Mouse (Mus musculus): ENCODE measurements around the gene Gm20605. TPM values are rescaled to one million over a fixed set of nuclear protein-coding genes. Genes with fewer than 3 reads are reported as not detected.

Gene Gm20605
- total and polyA plus RNA-seq, 3 experiments, result 1.1 to 9.0 (median 1.1) TPM

DNA sequence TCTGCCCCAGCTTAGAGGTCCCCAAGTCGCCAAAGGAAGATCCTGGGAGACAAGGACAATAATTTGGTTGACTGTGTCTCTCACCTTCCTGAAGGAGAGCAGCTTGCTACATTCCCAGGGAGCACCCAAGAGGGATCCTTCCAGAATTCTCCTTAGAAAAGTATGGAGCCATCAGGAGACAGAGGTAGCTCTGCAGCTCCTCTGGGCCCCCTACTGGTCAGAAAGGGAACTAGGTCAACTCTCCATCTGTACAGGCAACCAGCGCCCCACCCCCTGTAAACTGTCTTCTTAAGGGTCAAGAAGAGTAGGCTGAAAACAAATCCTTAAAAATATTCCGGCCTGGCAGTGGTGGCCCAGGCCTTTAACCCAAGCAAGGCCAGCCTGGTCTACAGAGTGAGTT is 23.5 kb downstream of the Gm20605 start:
- no peak overlapping the region for H3K4me3 ChIP-seq (replicated peaks in 1 of 3; ENCODE audit: low read depth in 2 of 3, low read length in 2 of 3, poor library complexity in 1 of 3)
- peaks cover 9 to 55% of the 10 kb centered on the region in 2 experiments for H3K36me3 ChIP-seq (replicated peaks in 1 of 2; ENCODE audit: control insufficient read depth in 1 of 2, insufficient read depth in 1 of 2, low read length in 1 of 2)
- in situ Hi-C loops (cut with MboI; ENCODE audit: low pct_ligation_motif_present, low pct_unique_long_range_greater_than_20kb, low sequenced_read_pairs), result loop anchor here (5.0 kb wide), 1 partner anchor 110 kb away; no protein-coding TSS in a partner anchor
- no peak overlapping the region for H3K27ac ChIP-seq (ENCODE audit: insufficient read depth, low read depth)
- TF ChIP-seq TBP (conservative IDR thresholded peaks at IDR 0.05; ENCODE audit: low read depth, low read length), result no peak
- no peak for TF ChIP-seq MAX (IDR thresholded peaks at IDR 0.05; ENCODE audit: low read length)
- TF ChIP-seq ETS1 (conservative IDR thresholded peaks at IDR 0.05; ENCODE audit: low read depth, low read length), result no peak
- TF ChIP-seq ZC3H11A (IDR thresholded peaks at IDR 0.05; ENCODE audit: low read depth, low read length), result 0 out of 2 replicates have a peak, but pooled peaks have one; percentile 9
- 0 out of 2 replicates have a peak, but pooled peaks have one; percentile 39 for TF ChIP-seq MAZ (IDR thresholded peaks at IDR 0.05; ENCODE audit: low read depth, low read length)
- no peak for TF ChIP-seq EP300 (IDR thresholded peaks at IDR 0.05; ENCODE audit: low read length)
- peak; percentile 64 to 87 for TF ChIP-seq CTCF (conservative IDR thresholded peaks at IDR 0.05 in 1 of 2, IDR thresholded peaks at IDR 0.05 in 1 of 2; ENCODE audit: low read depth in 2 of 2, low read length in 2 of 2)
- no peak for TF ChIP-seq MAFK (IDR thresholded peaks at IDR 0.05; ENCODE audit: insufficient replicate concordance, low read length)
- no peak for TF ChIP-seq CHD1 (IDR thresholded peaks at IDR 0.05; ENCODE audit: low read depth, low read length)
- no peak for TF ChIP-seq JUN (IDR thresholded peaks at IDR 0.05; ENCODE audit: insufficient read depth, low read depth, low read length)
- no peak for TF ChIP-seq POLR2A (IDR thresholded peaks at IDR 0.05; ENCODE audit: low read depth, low read length)
- TF ChIP-seq USF1 (IDR thresholded peaks at IDR 0.05; ENCODE audit: low read depth, low read length), result no peak
- no peak for TF ChIP-seq SIN3A (IDR thresholded peaks at IDR 0.05; ENCODE audit: low read length)
- TF ChIP-seq POLR2AphosphoS2 (IDR thresholded peaks at IDR 0.05; ENCODE audit: low read depth, low read length), result no peak
- no peak for TF ChIP-seq KAT2A (IDR thresholded peaks at IDR 0.05; ENCODE audit: insufficient replicate concordance, low read length)
- peak; percentile 21; the same call in 1 of the 2 replicates for TF ChIP-seq IRF4 (IDR thresholded peaks at IDR 0.05; ENCODE audit: low read depth, low read length)
- TF ChIP-seq USF2 (conservative IDR thresholded peaks at IDR 0.05; ENCODE audit: low read depth, low read length), result no peak
- TF ChIP-seq MXI1 (IDR thresholded peaks at IDR 0.05; ENCODE audit: low read depth, low read length), result no peak
- no peak; the same call in 1 of the 2 replicates for TF ChIP-seq CHD2 (IDR thresholded peaks at IDR 0.05; ENCODE audit: low read length)
- no peak for TF ChIP-seq GABPA (IDR thresholded peaks at IDR 0.05; ENCODE audit: insufficient replicate concordance, low read depth, low read length)
- no peak for TF ChIP-seq PAX5 (IDR thresholded peaks at IDR 0.05; ENCODE audit: low read length)
- peak; percentile 74 for TF ChIP-seq RAD21 (IDR thresholded peaks at IDR 0.05; ENCODE audit: low read depth, low read length)
- no peak for TF ChIP-seq ZKSCAN1 (IDR thresholded peaks at IDR 0.05; ENCODE audit: borderline replicate concordance, low read depth, low read length)
- no peak for TF ChIP-seq ELF1 (IDR thresholded peaks at IDR 0.05; ENCODE audit: low read depth, low read length)
- TF ChIP-seq TCF12 (IDR thresholded peaks at IDR 0.05; ENCODE audit: low read depth, low read length), result no peak
- TF ChIP-seq ZMIZ1 (IDR thresholded peaks at IDR 0.05; ENCODE audit: low read depth, low read length), result no peak
- peak; percentile 77 for TF ChIP-seq SMC3 (IDR thresholded peaks at IDR 0.05; ENCODE audit: low read depth, low read length)
- TF ChIP-seq ZNF384 (IDR thresholded peaks at IDR 0.05; ENCODE audit: low read depth, low read length), result no peak
- no peak for TF ChIP-seq NRF1 (IDR thresholded peaks at IDR 0.05; ENCODE audit: low read depth, low read length)
- TF ChIP-seq UBTF (IDR thresholded peaks at IDR 0.05; ENCODE audit: low read depth, low read length), result no peak
- no peak for TF ChIP-seq MYC (IDR thresholded peaks at IDR 0.05; ENCODE audit: low read depth, low read length)
- TF ChIP-seq JUND (conservative IDR thresholded peaks at IDR 0.05; ENCODE audit: low read depth, low read length), result no peak
- no peak for TF ChIP-seq RCOR1 (conservative IDR thresholded peaks at IDR 0.05; ENCODE audit: low read depth, low read length)
- no peak for TF ChIP-seq MEF2A (IDR thresholded peaks at IDR 0.05; ENCODE audit: borderline replicate concordance, low read depth, low read length)
- no peak for TF ChIP-seq BHLHE40 (IDR thresholded peaks at IDR 0.05; ENCODE audit: low read depth, low read length)
- TF ChIP-seq E2F4 (IDR thresholded peaks at IDR 0.05; ENCODE audit: insufficient replicate concordance, low read depth, low read length), result no peak
- TF ChIP-seq NELFE (IDR thresholded peaks at IDR 0.05; ENCODE audit: low read depth, low read length), result no peak
- TF ChIP-seq HCFC1 (IDR thresholded peaks at IDR 0.05; ENCODE audit: low read depth, low read length), result no peak
- H3K4me2 ChIP-seq (ENCODE audit: insufficient read depth, low read depth, poor library complexity, severe bottlenecking), result no peak overlapping the region
- peaks cover 8 to 49% of the 10 kb centered on the region in 2 experiments for H3K4me1 ChIP-seq (ENCODE audit: control insufficient read depth in 1 of 2, insufficient read depth in 2 of 2)
- no peaks in the 10 kb centered on the region for H3K9me3 ChIP-seq (replicated peaks; ENCODE audit: low read length)
- no peaks in the 10 kb centered on the region for H3K79me2 ChIP-seq (replicated peaks; ENCODE audit: control insufficient read depth, extremely low read depth, insufficient read depth, poor library complexity, severe bottlenecking)
- no peaks in the 10 kb centered on the region for H3K27me3 ChIP-seq (replicated peaks)
- dilution Hi-C loops (cut with MboI; ENCODE audit: extremely low pct_ligation_motif_present, extremely low pct_unique_long_range_greater_than_20kb, low sequenced_read_pairs), result no loop called here
- peak; percentile 58 for DNase-seq (ENCODE audit: extremely low read depth)
- no peak overlapping the region for H3K9ac ChIP-seq (ENCODE audit: insufficient read depth, low read depth)

Data from CH12.LX (cell line).